Mouse (Mus musculus): ENCODE measurements around the gene Rpl9-ps6.

GRCm38 (mm10) chr19:32489166-32489895, 23.0 kb upstream of the Rpl9-ps6 start:
- TF ChIP-seq CTCF (IDR thresholded peaks at IDR 0.05; ENCODE audit: insufficient read depth, low read depth, low read length), result no peak
- TF ChIP-seq POLR2A (IDR thresholded peaks at IDR 0.05; ENCODE audit: insufficient read depth, low read depth, low read length), result no peak

Data from olfactory bulb, adult 2 months (tissue).